Mouse (Mus musculus): ENCODE results near the gene Ktn1. TPM values are rescaled to one million over a fixed set of nuclear protein-coding genes. Genes with fewer than 3 reads are reported as not detected.

Gene Ktn1
- total RNA-seq, 2 experiments from 2014 or later, result 78.3 to 90.9 TPM

GRCm38 (mm10) chr14:47663844-47664469 is 15.7 kb downstream of the Ktn1 start:
- no peak for DNase-seq (ENCODE audit: extremely low spot score in 1 of 2, low spot score in 1 of 2)

GRCm38 (mm10) chr14:47664470-47664864 is 16.2 kb downstream of the Ktn1 start:
- DNase-seq (ENCODE audit: extremely low spot score in 1 of 2, low spot score in 1 of 2), result no peak

DNA sequence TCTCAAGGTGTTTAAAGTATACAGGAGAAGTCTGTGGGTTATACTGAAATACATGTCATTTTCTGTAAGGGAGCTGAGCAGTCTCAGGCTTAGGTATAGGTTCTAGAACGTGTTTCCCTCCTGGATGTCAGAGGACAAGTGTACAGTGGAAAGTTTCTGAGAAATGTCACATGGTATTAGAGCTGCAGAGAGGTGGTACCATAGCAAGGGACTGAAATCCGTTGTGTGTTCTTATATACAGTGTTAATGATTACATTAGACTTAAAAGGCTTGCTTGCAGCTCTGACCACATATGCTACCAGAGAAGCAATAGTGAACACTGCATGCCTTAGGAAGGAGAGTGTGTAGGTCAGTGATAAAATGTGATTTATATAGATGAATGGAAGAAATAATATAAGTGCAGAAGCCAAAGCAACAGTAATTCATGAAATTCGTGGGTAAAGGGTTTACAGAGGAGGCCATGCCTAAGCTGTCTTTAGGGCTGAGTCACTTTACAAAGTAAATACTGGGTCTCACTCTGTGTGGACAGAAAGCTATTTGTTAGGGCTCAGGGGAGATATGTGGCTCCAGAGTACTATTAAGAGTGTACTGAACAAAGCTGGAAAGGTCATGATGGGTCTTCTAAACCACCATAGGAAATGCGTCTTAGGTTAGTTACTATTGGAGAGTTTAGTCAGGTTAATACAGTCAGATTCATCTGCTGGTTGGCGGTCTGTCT is 17.0 kb downstream of the Ktn1 start:
- no peak for DNase-seq (ENCODE audit: extremely low spot score in 1 of 2, low spot score in 1 of 2)

GRCm38 (mm10) chr14:47668096-47668495 is 19.8 kb downstream of the Ktn1 start:
- no peak for DNase-seq (ENCODE audit: extremely low spot score in 1 of 2, low spot score in 1 of 2)

- no peak for DNase-seq (ENCODE audit: extremely low spot score in 1 of 2, low spot score in 1 of 2)
Measured at GRCm38 (mm10) chr14:47682886-47683285, 34.6 kb downstream of the Ktn1 start.

DNA sequence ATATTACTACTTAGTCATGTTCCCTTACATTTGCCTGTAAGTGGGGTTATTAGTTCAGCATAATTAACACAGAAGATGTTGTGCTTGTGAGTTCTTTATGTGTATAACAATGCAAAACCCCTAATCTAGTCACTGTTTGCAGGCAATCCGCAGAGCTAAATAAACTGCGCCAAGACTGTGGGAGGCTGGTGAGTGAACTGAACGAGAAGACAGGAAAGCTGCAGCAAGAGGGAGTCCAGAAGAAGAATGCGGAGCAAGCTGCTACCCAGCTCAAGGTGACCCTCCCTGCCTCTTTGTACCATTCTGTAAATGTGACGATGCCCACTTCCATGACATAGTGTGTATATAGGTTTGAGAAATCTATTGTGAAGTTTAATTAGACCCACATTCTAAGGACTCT is 36.3 kb downstream of the Ktn1 start:
- no peak for DNase-seq (ENCODE audit: extremely low spot score in 1 of 2, low spot score in 1 of 2)

GRCm38 (mm10) chr14:47699126-47699525 is 50.9 kb downstream of the Ktn1 start:
- DNase-seq (ENCODE audit: extremely low spot score in 1 of 2, low spot score in 1 of 2), result no peak

- DNase-seq (ENCODE audit: extremely low spot score in 1 of 2, low spot score in 1 of 2), result no peak
Measured at GRCm38 (mm10) chr14:47709546-47709945, 61.3 kb downstream of the Ktn1 start.

GRCm38 (mm10) chr14:47715771-47716170 is 67.5 kb downstream of the Ktn1 start:
- DNase-seq (ENCODE audit: extremely low spot score in 1 of 2, low spot score in 1 of 2), result no peak

- no peak for DNase-seq (ENCODE audit: extremely low spot score in 1 of 2, low spot score in 1 of 2)
Measured at GRCm38 (mm10) chr14:47717916-47718606, 69.8 kb downstream of the Ktn1 start.

GRCm38 (mm10) chr14:47720023-47720422 is 71.8 kb downstream of the Ktn1 start:
- DNase-seq (ENCODE audit: extremely low spot score in 1 of 2, low spot score in 1 of 2), result no peak

GRCm38 (mm10) chr14:47723035-47723434 is 74.8 kb downstream of the Ktn1 start:
- no peak for DNase-seq (ENCODE audit: extremely low spot score in 1 of 2, low spot score in 1 of 2)

GRCm38 (mm10) chr14:47728594-47728993 is 80.3 kb downstream of the Ktn1 start:
- no peak for DNase-seq (ENCODE audit: extremely low spot score in 1 of 2, low spot score in 1 of 2)

- DNase-seq (ENCODE audit: extremely low spot score in 1 of 2, low spot score in 1 of 2), result no peak
Measured at GRCm38 (mm10) chr14:47735354-47735753, 87.1 kb downstream of the Ktn1 start.

GRCm38 (mm10) chr14:47736471-47736870 is 88.2 kb downstream of the Ktn1 start:
- DNase-seq (ENCODE audit: extremely low spot score in 1 of 2, low spot score in 1 of 2), result no peak

DNA sequence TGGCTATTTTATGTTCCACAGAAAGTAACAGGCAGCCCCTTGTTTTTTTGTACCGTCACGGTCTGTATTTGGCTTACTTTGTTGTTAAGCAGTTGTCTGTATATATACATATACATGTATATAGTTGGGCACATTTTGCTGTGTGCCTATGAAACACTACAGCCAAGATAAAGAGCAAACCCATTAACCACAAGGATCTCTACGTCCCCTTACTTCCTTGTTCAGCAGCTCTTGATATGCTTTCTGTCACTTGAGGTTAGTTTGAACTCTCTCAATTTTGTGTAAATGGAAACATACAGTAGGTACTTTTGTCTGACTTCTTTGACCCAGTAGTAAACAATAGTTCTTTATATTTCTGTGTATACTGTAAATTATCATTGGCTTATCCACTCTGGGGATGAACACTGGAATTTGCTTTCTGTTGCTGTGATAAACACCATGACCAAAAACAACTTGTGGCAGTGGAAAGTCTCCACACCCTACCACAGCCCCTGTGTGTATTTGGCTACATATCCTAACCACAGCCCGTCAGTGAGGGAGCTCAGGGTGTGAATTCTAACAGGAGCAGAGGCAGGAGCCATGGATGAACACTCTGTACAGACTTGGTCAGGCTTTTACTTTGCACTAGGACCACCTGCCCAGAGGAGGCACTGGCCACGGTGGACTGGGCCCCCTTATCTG is 92.2 kb downstream of the Ktn1 start:
- no peak for DNase-seq (ENCODE audit: extremely low spot score in 1 of 2, low spot score in 1 of 2)

- DNase-seq (ENCODE audit: extremely low spot score in 1 of 2, low spot score in 1 of 2), result no peak
Measured at GRCm38 (mm10) chr14:47741046-47741445, 92.8 kb downstream of the Ktn1 start.

GRCm38 (mm10) chr14:47742674-47743073 is 94.4 kb downstream of the Ktn1 start:
- DNase-seq (ENCODE audit: extremely low spot score in 1 of 2, low spot score in 1 of 2), result no peak

GRCm38 (mm10) chr14:47745086-47745485 is 96.8 kb downstream of the Ktn1 start:
- DNase-seq (ENCODE audit: extremely low spot score in 1 of 2, low spot score in 1 of 2), result no peak

GRCm38 (mm10) chr14:47747536-47747935 is 99.3 kb downstream of the Ktn1 start:
- no peak for DNase-seq (ENCODE audit: extremely low spot score in 1 of 2, low spot score in 1 of 2)

DNA sequence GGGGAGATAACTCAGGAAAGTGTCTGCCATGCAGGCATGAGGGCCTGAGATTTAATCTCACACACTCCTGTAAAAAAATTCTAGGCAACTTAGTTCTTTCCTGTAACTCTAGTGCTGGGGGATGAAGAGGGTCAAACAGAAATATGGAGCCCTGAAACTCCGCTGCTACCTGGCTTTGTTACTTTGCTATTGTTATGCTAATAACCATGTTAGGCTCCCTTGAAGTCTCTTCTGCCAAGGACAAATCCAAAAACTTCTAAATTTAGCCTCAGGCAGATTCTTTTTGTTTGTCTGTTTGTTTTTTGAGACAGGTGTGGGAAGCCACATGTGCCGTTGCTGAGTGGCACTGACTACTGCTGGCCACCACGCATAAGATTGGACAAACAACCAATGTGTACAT is 100.5 kb downstream of the Ktn1 start:
- DNase-seq (ENCODE audit: extremely low spot score in 1 of 2, low spot score in 1 of 2), result no peak
